Mouse (Mus musculus) limb, embryonic 11.5 days (tissue): ENCODE results near the gene Selenok. TPM values are rescaled to one million over a fixed set of nuclear protein-coding genes. Genes with fewer than 3 reads are reported as not detected.

Experiments used
- ATAC-seq: fragments of 200-750 bp; cut with Nextera tagmentation; 2 replicates; pipeline ENCODE4 v1.8.0; 2017; ENCODE audit warnings: low read depth; ENCODE audit not compliant: insufficient number of reproducible peaks, low FRiP score, low TSS enrichment
- DNase-seq: peaks from one replicate; pipeline ENCODE4 v3.0.0-alpha.2; 2015; ENCODE audit warnings: low spot score
- H3K27ac ChIP-seq: fragments of 300-500 bp; sonication (generic); replicated peaks from 2 replicates; pipeline ENCODE4 v1.5.1; 2014; ENCODE audit warnings: low read depth, mild to moderate bottlenecking, low read length
- H3K27me3 ChIP-seq: fragments of 300-500 bp; sonication (generic); 2 replicates; pipeline ENCODE4 v1.6.1; 2014; ENCODE audit warnings: mild to moderate bottlenecking, low read length, mixed read lengths; ENCODE audit not compliant: control insufficient read depth, insufficient read depth
- H3K36me3 ChIP-seq: fragments of 300-500 bp; sonication (generic); 2 replicates; pipeline ENCODE4 v1.6.1; 2014; ENCODE audit warnings: mild to moderate bottlenecking, low read length, moderate library complexity, mixed read lengths; ENCODE audit not compliant: control insufficient read depth, insufficient read depth
- H3K4me1 ChIP-seq: fragments of 300-500 bp; sonication (generic); 2 replicates; pipeline ENCODE4 v1.6.1; 2014; ENCODE audit warnings: low read length, mixed read lengths; ENCODE audit not compliant: control insufficient read depth, insufficient read depth
- H3K4me2 ChIP-seq: fragments of 300-500 bp; sonication (generic); 2 replicates; pipeline ENCODE4 v1.6.1; 2014; ENCODE audit warnings: low read depth, mild to moderate bottlenecking, moderate library complexity; ENCODE audit not compliant: severe bottlenecking
- H3K4me3 ChIP-seq: fragments of 300-500 bp; sonication (generic); 2 replicates; pipeline ENCODE4 v1.5.1; 2014; ENCODE audit warnings: low read depth, low read length
- H3K9ac ChIP-seq: fragments of 300-500 bp; sonication (generic); 2 replicates; pipeline ENCODE4 v1.6.1; 2014; ENCODE audit warnings: mild to moderate bottlenecking, low read length
- H3K9me3 ChIP-seq: fragments of 300-500 bp; sonication (generic); 2 replicates; pipeline ENCODE4 v1.6.1; 2016; ENCODE audit warnings: low read length; ENCODE audit not compliant: control insufficient read depth
- WGBS: fragments of 180-500 bp; shearing (Covaris S2); extraction: QIAGEN DNeasy Blood & Tissue Kit; methylation state at CpG from one replicate; pipeline ENCODE4 v1.1.7; 2014; 5-methylcytosine and 5-hydroxymethylcytosine counted together
- polyA plus RNA-seq: library from polyadenylated mRNA; unstranded; fragments of >200 nt; fragmentation: Nextera tagmentation; extraction: Ambion mirVana; gene quantifications from 2 replicates; pipeline ENCODE4 v1.2.1, GENCODE M21; 2014

Selenok gene
- polyA plus RNA-seq, 1 experiment from 2014 or later = 216 TPM

GRCm38 (mm10) chr14:29986096-29986495, 18.0 kb downstream of the Selenok start:
- Histone ChIP-seq H3K27me3 (no peaks in the 10 kb centered on the region), H3K9ac (no peak overlapping the region), H3K9me3 (no peaks in the 10 kb centered on the region), H3K4me3 (no peak overlapping the region), H3K36me3 (peaks cover 49% of the 10 kb centered on the region), H3K4me2 (no peak overlapping the region), H3K27ac (no peak overlapping the region), H3K4me1 (no peaks in the 10 kb centered on the region)
- no peak for ATAC-seq
- whole genome bisulfite sequencing = 94% methylated on average over 4 of the region's 4 CpGs
- no peak for DNase-seq

DNA sequence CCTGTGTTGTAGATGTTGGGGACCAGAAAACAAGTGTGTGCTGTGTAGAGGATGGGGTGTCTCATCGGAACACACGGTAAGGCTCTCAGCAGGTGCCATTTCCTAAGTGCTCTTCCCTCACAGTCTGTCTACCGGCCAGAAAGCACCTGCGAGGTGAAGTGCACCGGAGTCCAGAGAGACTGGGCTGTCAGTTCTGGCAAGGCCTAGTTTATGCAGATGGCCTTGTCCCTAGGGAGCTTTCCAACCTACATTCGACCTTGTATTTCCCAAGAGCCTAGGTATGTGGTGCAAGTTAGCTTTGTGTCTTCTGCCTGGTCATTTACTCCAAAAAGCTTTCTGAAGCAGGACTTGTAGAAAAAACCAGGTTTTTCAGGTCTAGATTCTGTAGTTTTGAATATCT, 19.2 kb downstream of the Selenok start:
- H3K27ac ChIP-seq = no peak overlapping the region
- WGBS = 97% methylated on average over 6 of the region's 6 CpGs
- H3K9ac ChIP-seq = no peak overlapping the region
- H3K36me3 ChIP-seq = peaks cover 56% of the 10 kb centered on the region
- H3K4me3 ChIP-seq = no peak overlapping the region
- ATAC-seq (no peak), DNase-seq (no peak)
- no peaks in the 10 kb centered on the region for H3K27me3 ChIP-seq
- no peaks in the 10 kb centered on the region for H3K9me3 ChIP-seq
- H3K4me2 ChIP-seq = no peak overlapping the region
- no peaks in the 10 kb centered on the region for H3K4me1 ChIP-seq

- ATAC-seq (no peak), DNase-seq (no peak)
- H3K9me3 ChIP-seq = no peaks in the 10 kb centered on the region
- no peaks in the 10 kb centered on the region for H3K27me3 ChIP-seq
- no peak overlapping the region for H3K27ac ChIP-seq
- H3K9ac ChIP-seq = no peak overlapping the region
- no peak overlapping the region for H3K4me3 ChIP-seq
- H3K4me2 ChIP-seq = no peak overlapping the region
- 94% methylated on average over 9 of the region's 9 CpGs for WGBS
- H3K36me3 ChIP-seq = peaks cover 56% of the 10 kb centered on the region
- no peaks in the 10 kb centered on the region for H3K4me1 ChIP-seq
Measured at GRCm38 (mm10) chr14:29987739-29988138, 19.6 kb downstream of the Selenok start.

DNA sequence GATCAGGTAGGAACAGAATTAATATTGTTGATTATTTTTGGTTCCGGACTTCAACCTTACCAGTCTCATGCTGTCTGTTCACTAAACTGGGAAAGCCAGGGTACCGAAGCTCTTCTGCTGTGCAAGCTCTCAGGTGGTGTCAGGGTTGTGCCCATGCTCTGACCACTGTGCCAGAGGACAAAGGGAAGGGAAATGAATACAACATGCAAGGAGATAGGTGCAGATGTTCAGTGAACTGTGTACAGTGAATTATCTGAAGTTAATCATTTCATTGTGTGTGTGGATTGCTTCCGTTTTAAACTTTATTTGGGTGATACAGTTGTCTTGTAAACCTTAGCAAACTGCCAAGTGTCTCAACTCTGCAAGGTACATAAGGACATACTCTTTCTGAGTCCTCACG, 20.2 kb downstream of the Selenok start:
- H3K4me3 ChIP-seq = no peak overlapping the region
- H3K27me3 ChIP-seq = no peaks in the 10 kb centered on the region
- H3K36me3 ChIP-seq = peaks cover 56% of the 10 kb centered on the region
- DNase-seq (no peak), ATAC-seq (no peak)
- no peak overlapping the region for H3K9ac ChIP-seq
- no peaks in the 10 kb centered on the region for H3K9me3 ChIP-seq
- WGBS = 93% methylated on average over 4 of the region's 4 CpGs
- H3K27ac ChIP-seq = no peak overlapping the region
- H3K4me2 ChIP-seq = no peak overlapping the region; the same call in 1 of the 2 replicates
- H3K4me1 ChIP-seq = no peaks in the 10 kb centered on the region

GRCm38 (mm10) chr14:29994976-29995375, 26.9 kb downstream of the Selenok start:
- ATAC-seq = no peak; the same call in 1 of the 2 replicates
- peak; percentile 74 for DNase-seq
- no peaks in the 10 kb centered on the region for H3K9me3 ChIP-seq
- no peak overlapping the region for H3K4me3 ChIP-seq
- H3K4me2 ChIP-seq = no peak overlapping the region
- WGBS = 26% methylated on average over 4 of the region's 4 CpGs
- peaks cover 19% of the 10 kb centered on the region for H3K36me3 ChIP-seq
- no peak overlapping the region for H3K9ac ChIP-seq
- no peaks in the 10 kb centered on the region for H3K4me1 ChIP-seq
- no peak overlapping the region for H3K27ac ChIP-seq
- H3K27me3 ChIP-seq = no peaks in the 10 kb centered on the region

GRCm38 (mm10) chr14:29996000-29996751, 28.1 kb downstream of the Selenok start:
- Histone ChIP-seq H3K27ac (no peak overlapping the region), H3K36me3 (peaks cover 17% of the 10 kb centered on the region), H3K4me3 (no peak overlapping the region), H3K27me3 (no peaks in the 10 kb centered on the region), H3K4me1 (no peaks in the 10 kb centered on the region), H3K9me3 (no peaks in the 10 kb centered on the region), H3K4me2 (no peak overlapping the region), H3K9ac (no peak overlapping the region)
- DNase-seq (no peak), ATAC-seq (no peak)
- 92% methylated on average over 11 of the region's 11 CpGs for WGBS

DNA sequence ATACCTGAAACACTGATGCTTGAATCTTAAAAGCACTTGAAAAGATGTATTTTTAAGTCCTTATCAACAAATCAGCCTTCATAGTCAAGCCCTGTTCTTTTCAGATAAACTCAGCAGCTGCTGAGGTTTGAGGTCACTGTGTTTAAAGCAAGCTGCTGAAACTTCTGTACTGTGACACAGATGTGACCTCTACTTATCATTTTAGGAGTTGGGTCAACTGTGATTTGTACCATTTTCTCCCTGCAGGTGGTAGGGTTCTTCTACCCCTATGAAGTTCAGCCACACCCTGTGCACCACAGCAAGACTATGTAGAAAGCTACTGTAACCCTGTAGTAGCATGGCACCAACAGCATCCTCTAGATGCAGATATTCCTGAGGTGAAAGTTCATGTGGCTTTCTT, 29.2 kb downstream of the Selenok start:
- Histone ChIP-seq H3K27me3 (no peaks in the 10 kb centered on the region), H3K27ac (no peak overlapping the region), H3K9me3 (no peaks in the 10 kb centered on the region), H3K4me1 (no peaks in the 10 kb centered on the region), H3K9ac (no peak overlapping the region), H3K4me2 (no peak overlapping the region), H3K36me3 (peaks cover 11% of the 10 kb centered on the region), H3K4me3 (no peak overlapping the region)
- ATAC-seq (no peak), DNase-seq (no peak)

DNA sequence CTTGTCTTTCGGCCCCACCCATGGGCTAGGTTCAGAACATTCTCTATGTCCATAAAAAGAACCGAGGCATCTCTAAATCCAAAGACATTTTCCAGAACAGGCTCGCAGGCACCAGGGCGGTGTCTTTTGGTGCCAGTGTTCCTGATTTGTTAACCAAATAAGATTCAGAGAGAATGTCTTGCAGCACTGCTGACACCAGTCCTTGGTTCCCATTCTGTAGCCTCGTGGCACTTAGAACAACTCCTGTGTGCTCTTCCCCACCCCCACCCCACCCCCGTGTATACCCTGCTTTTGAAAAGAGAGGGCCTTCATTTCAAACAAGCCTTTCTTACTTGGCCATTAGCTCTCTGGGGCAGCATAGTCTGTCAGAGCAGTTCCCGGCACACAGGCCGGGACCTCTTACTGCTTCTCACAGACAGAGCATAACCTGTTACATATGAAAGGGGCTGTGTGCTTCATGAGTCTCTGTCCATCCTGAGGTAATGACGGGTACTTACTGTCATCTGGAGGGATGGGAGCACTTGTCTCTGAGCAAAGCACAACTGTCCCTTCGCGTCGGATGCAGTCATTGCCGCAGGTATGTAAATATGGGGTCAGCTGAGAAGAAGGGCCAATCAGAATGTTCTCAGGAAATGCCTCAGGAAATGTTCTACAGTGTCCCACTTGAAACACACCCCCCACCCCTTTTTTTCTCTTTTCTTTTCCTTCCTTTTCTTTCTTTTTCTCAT, 30.8 kb downstream of the Selenok start:
- no peaks in the 10 kb centered on the region for H3K4me1 ChIP-seq
- no peak overlapping the region for H3K4me2 ChIP-seq
- ATAC-seq (no peak), DNase-seq (no peak)
- WGBS = 86% methylated on average over 13 of the region's 13 CpGs
- no peak overlapping the region for H3K4me3 ChIP-seq
- H3K27me3 ChIP-seq = no peaks in the 10 kb centered on the region
- H3K27ac ChIP-seq = no peak overlapping the region
- H3K36me3 ChIP-seq = peaks cover 4% of the 10 kb centered on the region; the same call in 1 of the 2 replicates
- H3K9ac ChIP-seq = no peak overlapping the region
- no peaks in the 10 kb centered on the region for H3K9me3 ChIP-seq
